Mouse (Mus musculus): ENCODE data around the gene Fam110a.
A peak's percentile ranks its signal among the peaks of the same experiment; 100 is the strongest.
"Not testable (repeated sequence)": the region's sequence is repeated elsewhere in the genome, so short reads cannot be mapped to it uniquely, and the experiment has no call there.

The Fam110a gene

DNA sequence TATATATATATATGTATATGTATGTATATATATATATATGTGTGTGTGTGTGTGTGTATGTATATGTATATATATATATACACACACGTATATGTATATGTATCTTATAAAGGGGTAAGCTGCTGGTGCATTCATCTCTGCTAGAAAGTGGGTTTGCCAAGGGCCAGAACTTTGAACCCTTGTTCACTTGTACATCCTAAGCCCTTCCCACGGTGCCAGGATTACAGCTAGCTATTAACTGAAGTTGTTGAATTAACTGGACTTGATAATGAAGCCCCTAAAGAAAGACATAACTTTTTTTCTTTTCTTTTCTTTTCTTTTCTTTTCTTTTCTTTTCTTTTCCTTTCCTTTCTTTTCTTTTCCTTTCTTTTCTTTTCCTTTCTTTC lies 17.2 kb upstream of the Fam110a start:
- DNase-seq (ENCODE audit: low spot score in 2 of 2) = not testable (repeated sequence)

DNA sequence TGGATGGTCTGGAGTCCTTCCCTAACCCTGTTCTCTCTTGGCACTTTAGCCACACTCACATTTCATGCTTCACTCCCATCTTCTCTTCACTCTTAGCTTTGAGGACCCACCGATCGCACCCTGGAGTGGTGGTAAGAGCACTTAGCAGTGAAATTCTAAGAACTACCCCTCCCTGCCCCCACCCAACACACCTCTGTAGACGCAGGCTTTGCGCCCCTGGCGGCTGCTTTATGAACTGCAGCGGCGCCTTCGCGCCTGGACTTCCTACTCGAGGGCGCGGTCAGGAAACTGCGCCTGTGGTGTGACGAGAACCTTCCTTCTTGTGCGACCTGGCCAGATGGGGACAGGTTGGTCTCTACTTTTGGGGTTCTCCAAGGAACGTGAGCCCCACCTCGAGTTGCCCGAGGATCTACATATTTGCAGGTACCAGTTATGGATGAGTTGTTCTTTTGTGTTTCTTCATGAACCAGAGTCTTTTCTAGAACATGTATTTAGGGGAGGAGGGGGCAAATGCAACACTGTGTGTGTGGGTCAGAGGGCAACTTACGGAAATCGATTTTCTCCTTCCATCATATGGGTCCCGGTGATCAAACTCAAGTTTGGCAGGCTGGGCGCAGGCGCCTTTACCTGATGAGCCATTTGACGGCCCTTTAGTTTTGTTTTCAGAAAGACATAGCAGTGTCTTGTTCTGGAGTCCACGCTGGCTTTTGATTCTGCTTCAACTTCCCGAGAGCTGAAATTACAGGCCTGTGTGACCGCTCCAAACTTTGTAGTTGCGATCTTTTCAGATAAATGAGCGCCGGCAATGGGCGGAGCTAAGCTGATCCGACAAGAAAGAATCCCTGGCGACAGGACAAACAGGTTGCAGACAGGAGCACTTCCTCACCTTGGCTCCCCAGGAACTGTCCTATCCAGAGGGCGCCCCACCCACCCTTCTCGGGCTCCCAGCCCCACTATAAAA lies 16.5 kb upstream of the Fam110a start, which contains the start of gene Slc52a3:
Gene Slc52a3 (plus strand): TSS at position 283 of the 961 bp plus-strand sequence.
- DNase-seq (ENCODE audit: low spot score in 2 of 2) = peak; percentile 82 to 90

DNA sequence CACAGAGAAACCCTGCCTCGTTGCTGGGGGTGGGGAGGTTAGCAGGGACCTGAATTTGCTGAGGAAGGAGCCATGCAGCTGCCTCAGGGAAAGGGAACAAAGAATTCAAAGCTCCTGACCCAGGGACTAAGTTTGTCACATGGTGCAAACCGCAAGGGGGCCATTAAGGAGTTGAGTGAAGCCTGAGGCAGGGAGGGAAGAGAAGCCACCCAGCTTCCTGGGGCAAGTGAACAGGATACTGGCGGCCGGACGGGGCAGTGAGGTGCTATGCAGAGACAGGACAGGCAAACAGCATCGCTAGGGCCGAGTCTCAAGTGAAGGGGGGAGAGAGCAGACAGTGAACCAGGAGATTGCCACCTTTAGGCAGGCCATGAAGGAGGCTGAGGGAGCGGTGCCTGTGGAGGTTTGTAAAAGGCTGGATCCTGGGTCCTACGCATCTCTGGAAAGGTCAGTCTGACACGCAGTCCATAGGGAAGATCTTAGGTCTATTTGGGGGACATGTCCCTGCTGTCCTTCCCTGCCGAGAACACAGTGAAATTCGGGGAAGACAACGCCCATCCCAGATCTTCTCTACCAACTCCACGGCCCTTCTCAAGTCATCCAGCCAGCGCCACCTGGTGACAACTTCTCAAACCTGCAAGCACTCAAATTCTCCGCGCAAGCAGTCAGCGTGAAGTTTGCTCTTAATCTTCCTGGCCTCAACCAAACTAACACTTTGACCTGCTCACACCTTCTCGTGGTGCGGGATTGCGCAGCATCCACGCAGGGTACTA lies 14.5 kb upstream of the Fam110a start:
- DNase-seq (ENCODE audit: low spot score in 2 of 2) = peak; percentile 70 to 86

DNA sequence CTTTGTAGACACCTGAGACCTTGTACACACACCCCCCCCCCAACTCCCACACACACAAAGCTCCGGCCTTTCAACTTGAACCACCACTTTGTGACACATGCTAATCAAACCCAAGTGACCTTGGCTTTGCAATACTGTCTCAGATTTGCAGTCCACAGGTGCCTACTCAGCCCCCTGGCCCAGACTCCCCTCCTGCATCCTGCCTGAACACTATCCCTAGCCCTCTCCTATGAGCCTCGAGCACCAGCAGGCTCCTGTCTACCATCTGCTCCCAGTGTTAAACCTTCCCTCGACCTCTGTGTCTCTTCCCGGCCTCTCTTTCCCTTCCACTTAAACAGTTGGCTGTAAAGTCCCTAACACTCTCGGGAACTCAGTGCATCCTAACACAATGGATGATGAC lies 11.4 kb upstream of the Fam110a start:
- no peak for DNase-seq (ENCODE audit: low spot score in 2 of 2)

DNA sequence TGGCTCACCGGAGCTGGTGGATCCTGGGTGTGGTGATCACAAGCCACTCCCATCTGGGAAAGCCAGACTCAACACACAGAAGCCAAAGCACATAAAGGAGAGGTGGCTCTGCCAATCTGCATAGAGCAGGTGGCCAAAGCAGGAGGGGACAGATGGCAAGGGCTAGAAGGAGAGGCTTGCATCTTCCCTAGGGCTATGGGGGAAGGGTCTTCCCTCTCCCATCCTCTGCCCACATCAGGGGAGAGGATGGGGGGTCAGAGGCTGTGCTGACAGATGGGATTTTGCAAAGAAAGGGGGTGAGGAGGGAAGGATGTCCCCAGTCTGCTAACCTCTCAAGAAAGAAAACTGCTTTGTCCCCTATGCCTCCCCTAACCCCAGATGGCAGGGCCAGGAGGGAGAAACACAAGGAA lies 11.0 kb upstream of the Fam110a start:
- no peak for DNase-seq (ENCODE audit: low spot score in 2 of 2)

DNA sequence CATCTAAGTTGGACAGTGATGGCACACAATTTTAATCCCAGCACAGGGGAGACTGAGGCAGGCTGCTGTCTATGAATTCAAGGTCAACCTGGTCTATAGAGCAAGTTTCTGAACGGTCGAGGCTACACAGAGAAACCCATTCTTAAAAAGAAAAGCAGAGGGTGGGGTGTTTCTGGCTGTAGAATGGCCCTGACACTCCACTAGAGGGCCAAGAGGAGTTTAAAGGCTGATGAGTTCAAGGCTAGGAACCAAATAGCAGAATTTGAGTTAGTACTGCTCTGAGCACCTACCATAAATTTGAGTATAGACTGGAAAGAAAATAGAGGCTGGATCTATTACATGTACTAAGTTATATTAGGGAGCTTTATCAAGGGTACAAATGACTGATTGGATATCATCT lies 9.0 kb upstream of the Fam110a start:
- no peak for DNase-seq (ENCODE audit: low spot score in 2 of 2)

DNA sequence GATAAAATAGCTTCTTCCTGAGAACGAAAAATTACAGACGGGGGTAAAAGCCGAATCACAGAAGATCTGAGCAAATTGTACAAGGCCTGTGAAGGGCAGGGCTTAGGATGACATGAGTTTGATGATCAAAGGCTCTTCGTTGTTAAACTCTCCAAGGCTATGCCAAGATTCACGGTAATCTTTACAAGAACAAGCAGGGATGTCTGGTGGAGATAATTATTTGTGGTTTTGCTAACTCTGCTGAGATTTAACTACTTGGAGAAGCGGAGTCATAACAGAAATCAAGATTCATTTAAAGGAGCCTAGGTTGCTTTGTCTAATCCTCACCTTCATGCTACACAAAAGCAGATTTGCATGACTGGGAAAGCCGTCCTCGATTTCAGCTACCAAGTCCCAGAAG lies 6.9 kb upstream of the Fam110a start:
- DNase-seq (ENCODE audit: low spot score in 2 of 2) = no peak

DNA sequence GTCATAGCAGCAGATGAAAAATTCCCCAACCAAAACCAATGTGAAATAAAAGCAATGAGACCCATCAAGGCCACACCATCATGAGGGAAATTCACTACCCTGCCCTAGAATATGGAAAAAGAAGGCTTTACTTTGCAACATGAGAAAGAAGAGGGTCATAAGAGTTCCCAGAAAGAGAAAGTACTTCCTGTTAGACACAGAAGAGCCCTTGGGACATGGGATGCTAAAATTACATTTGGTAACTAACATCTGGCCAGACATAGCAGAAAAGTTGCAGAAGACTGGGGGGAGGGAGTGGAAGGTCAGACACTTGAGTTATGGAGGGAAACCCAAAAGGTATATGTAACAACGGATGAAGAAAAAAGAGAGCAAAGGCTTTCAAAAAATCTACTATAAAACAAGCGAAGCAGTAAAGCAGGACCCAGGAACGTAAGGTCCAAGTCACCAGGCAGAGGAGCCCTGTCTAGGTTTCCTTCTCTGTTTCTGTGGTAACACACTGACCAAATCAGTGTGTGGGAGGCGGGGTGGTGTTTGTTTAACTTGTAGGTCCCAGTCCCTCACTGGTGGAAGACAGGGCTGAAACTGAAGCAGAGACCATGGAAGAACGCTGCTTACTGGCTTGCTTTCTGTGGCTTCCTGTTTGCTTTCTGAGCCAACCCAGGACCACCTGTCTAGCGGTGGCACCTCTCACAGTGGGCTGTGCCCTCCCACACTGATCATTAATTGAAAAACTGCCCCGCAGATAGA lies 5.6 kb upstream of the Fam110a start:
- DNase-seq (ENCODE audit: low spot score in 2 of 2) = no peak

DNA sequence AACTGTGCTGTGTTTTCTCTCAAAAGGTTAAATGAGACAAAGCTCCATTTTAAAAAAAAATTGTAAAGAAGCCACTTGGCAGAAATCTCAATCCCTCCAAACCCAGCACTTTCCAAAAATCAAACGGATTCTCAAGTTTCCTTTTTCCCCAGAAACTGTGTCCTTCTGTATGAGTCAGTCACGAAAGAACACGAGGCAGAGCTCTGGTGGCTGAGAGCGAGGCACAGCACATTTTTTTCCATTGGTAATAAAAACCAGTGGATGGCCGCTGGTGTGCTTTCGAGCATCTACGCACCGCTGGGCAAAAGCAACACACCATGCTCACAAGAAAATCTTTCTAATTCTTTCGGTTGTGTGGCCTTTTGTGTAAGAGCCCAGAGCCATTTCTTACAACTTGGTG lies 4.0 kb upstream of the Fam110a start:
- no peak for DNase-seq (ENCODE audit: low spot score in 2 of 2)

DNA sequence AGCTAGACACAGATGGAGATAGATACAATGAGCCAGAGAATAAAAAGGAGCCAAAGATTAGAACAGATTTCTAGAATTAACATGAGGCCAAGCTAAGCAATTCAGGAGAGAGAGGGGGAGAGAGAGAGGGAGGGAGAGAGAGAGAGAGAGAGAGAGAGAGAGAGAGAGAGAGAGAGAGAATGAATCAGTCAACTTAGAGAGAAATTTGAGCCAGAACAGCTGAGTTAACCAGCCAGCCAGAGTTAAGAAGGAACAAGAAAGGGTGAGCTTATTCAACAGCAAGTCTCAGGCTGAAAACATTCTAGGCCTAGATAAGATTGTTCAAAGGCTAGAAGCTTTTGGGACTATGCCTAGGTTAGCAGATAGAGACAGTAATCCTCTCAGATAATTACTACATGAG lies 2.5 kb upstream of the Fam110a start:
- no peak for DNase-seq (ENCODE audit: low spot score in 2 of 2)

DNA sequence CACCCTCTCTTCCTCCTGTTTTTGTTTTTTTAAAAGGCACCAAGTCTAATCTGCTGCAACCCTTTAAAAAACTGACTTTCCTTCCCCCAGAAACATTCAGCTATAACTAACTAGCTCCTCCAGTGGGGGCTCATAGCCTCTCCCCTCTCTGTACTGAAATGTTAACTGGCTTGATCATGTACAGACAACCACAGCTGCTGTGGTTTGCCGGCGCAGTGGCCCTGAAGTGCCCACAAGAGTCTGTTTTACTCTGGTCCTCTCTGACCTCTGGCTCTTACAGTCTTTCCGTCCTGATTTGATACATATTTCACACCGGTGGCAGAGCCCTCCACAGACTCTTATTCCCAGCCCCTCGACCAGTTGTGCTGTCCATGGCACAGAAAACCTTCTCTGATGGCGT lies 1.2 kb upstream of the Fam110a start:
- DNase-seq (ENCODE audit: low spot score in 2 of 2) = no peak

DNA sequence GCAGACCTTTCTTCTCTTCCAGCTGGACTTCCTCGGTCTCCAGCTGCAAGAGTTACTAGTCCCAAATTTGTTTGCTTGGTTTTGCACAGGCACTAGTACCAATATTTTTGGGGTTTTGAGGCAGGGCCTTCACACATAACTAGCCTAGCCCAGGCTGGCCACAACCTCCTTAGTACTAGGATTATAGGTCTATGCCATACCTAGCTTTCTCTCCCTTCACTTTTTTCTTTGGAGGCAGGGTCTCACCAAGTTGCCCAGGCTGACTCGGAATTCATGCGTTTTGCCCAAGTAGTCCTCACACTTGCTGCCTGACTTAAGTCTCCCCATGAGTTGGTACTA lies 305 bp upstream of the Fam110a start:
- no peak for DNase-seq (ENCODE audit: low spot score in 2 of 2)

DNA sequence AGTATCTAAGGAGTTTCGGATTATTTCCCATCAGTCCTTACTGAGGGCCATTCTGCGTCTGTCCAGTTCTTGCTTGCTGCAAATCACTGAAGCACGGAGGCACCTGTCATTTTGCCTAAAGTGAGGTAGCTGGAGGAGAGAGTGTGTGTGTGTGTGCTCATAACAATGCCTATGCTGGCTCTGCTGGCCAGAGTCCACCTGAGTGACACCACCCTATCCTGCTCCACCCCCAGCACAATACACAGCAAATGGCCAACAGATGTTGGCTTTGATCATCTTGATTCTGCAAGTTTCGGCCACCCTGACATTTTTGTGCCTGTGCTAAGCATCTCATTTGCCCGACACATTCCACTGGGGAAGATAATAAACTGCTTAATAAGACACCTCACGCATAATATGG lies 1.5 kb downstream of the Fam110a start:
- no peak for DNase-seq (ENCODE audit: low spot score in 2 of 2)

DNA sequence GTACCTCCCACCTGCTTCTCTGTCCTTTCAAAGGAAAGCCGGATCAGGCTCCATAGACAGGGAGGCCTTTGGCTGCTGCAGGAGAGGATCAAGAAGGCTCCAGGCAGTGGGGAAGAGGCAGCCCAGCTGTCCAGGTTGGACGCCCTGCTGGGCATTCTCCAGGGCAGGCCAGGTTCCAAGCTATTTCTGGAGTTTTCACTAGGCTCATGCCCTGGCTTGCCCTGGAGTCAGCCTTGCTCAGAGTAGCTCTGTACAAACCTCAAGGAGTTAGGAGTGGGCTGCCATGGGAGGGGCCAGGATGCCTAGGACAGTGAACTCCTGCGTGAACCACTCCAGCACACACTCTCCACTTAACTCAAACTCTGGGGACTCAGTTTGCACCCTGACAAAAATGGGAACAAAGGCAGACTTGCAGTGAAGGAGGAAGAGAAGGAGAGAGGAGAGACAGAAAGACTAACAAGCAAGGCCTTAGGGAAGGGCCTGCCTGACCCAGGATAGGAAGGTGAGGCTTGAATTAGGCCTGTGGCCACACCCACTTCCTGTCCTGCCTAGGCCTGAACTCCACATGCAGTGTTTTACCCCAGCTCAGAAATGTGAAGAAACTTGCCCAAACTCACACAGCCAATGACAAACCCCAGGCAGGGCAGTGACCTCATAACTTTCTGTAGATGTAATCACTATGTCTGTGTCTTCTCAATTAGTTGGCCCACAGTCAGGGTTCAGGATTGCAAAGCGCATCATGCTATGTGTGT lies 2.2 kb downstream of the Fam110a start:
- DNase-seq (ENCODE audit: low spot score in 2 of 2) = peak in 1 of 2 experiments; percentile 40

DNA sequence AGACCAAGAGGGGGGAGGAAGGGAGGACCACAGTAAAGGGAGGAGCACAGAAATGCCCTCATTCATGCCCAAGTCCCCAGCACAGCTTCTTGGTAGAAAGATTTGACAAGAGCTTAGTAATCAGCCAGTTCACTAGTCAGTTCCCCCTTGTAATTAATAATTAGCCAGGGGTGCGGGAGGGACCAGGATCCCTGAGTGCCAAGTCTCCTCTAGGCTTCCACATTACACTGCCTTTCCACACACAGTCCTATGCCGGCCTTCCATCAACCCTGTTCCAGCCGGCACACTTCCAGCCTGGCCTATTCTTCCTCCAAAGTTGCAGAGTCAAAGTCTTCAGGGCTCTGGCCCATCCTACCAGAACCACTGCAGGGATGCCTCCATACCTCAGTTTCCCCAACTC lies 4.0 kb downstream of the Fam110a start:
- no peak for DNase-seq (ENCODE audit: low spot score in 2 of 2)

DNA sequence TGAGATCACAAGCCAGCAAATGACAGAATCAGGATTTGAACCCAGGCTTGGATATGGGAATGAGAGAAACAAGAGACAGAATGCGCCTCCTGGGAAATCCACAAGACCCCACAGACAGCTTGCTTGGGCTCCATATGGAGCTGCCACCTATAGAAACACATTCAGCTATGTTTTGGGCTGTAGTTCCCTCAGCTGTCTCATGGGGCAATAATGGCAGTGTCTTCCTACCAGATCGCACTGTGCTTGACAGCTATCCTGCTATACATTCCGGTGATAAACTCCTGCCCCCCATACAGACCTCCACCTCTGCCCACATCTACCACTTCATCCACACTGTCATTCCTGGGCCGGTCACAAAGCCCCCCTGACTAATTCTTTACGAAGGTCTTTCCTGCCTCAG lies 4.7 kb downstream of the Fam110a start:
- DNase-seq (ENCODE audit: low spot score in 2 of 2) = no peak

DNA sequence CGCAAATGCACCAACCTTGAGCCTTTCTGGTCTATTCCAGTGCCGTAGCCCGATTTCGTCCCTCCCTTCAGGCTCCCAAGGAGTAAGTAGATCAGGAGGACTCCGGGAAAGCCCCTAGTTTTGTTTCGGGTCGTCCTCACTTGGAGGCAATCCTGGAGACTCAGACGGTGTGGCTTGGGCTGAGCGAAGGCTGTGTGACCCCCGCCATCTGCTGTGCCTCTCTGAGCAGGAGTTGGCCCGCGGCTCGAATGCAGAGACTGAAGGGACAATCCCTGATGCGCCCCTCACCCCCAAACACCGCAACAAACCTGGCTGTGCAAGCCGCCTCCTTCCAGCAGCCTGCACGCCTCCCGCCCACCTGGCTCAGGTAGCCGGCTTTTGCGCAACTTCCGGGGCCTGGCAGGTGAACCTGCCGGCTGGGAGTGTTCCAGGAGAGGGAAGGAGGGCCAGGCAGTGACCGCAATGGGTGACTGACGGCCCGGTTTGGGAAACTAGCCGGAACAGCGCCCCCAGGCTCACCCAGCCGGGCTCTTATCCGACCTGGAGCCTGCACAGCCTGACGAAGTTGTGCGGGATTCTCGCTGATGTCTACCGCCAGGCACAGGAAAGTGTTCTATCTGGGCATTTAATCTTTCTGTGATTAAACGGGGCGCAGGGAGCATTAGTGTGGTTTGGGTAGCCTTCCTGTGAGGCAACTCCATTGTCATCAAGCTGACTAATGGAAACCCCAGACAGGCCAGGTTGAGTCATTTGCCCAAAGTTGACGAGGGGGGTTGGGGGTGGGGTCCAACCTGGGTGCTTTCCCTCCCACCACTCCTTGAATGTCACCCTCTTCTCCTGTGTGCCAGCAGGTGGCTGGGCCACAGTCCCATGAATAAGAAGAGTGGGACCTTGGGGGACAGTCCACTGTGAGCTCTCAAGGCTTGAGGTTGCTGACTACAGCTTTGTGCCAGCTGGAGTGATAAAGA lies 6.1 kb downstream of the Fam110a start:
- DNase-seq (ENCODE audit: low spot score in 2 of 2) = peak; percentile 58 to 76

DNA sequence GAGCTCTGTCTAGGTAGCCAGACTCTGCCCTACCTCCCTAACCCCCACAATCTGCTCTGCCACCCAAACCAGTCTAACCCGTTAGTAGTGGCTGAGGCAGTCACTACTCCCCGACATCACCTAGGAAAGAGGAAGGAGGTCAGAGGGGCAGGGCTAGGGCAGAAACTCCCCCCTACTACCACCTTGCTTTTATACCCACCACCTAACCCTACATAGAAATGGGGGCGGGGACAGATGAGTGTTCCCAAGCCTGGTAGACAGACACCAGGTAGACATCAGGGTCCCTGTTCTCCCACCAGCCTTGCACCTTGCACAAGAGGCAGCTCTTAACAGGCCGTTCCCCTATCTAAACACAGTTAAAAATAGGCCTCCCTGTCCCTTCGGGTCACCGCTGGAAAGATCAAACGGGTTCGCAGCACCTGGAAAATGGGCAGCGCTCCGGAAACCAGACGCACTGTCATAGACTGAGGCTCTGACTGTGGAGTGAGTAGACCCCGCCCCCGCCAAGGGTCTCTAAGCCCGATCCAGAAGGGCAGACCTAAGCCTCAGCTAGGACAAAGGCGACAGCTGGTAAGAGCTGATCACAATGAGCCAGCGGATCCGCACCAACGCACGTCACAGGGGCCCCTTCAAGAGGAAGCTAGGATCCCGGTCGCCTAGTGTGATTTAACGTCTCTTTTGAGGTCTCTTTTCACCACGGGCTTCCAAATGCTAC lies 7.0 kb downstream of the Fam110a start:
- DNase-seq (ENCODE audit: low spot score in 2 of 2) = no peak

DNA sequence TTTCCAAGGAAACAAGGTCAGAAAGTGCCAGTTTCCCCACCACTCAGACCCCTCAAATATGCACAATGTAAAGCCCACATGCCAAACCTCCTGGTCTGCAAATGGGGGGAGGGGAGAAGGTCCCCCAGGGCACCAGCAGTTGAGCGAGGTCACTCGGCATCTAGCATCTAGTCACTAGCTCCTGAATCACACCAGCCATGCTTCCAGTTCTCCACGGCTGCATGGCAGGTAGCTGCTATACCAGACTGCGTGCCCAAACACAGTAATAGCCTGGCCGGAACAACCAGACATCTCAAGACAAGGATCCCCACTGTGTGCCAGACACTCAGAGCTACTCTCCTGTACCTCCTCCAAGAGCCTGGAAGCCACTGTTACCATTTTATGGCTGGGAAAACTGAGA lies 8.3 kb downstream of the Fam110a start:
- DNase-seq (ENCODE audit: low spot score in 2 of 2) = peak in 1 of 2 experiments; percentile 55
